Mouse (Mus musculus) heart, embryonic 12.5 days (tissue): Measurements from ENCODE around the gene Fbxo6. TPM values are rescaled to one million over a fixed set of nuclear protein-coding genes. Genes with fewer than 3 reads are reported as not detected.
"Not testable (repeated sequence)": the region's sequence is repeated elsewhere in the genome, so short reads cannot be mapped to it uniquely, and the experiment has no call there.

ENCODE experiments used
- ATAC-seq: fragments of 200-750 bp; cut with Nextera tagmentation; 2 replicates; pipeline ENCODE4 v1.8.0; 2017; ENCODE audit warnings: moderate TSS enrichment, moderate library complexity; ENCODE audit not compliant: insufficient number of reproducible peaks, low FRiP score
- H3K27ac ChIP-seq: fragments of 300-500 bp; sonication (generic); 2 replicates; pipeline ENCODE4 v1.5.1; 2016; ENCODE audit warnings: mild to moderate bottlenecking, moderate library complexity; ENCODE audit not compliant: poor library complexity, severe bottlenecking
- H3K27me3 ChIP-seq: fragments of 300-500 bp; sonication (generic); replicated peaks from 2 replicates; pipeline ENCODE4 v1.6.1; 2016; ENCODE audit warnings: mild to moderate bottlenecking, moderate library complexity
- H3K36me3 ChIP-seq: fragments of 300-500 bp; sonication (generic); 2 replicates; pipeline ENCODE4 v1.6.1; 2016; ENCODE audit warnings: mild to moderate bottlenecking, moderate library complexity
- H3K4me1 ChIP-seq: fragments of 300-500 bp; sonication (generic); replicated peaks from 2 replicates; pipeline ENCODE4 v1.6.1; 2016; ENCODE audit warnings: mild to moderate bottlenecking
- H3K4me2 ChIP-seq: fragments of 300-500 bp; sonication (generic); 2 replicates; pipeline ENCODE4 v1.6.1; 2016; ENCODE audit warnings: mild to moderate bottlenecking, moderate library complexity
- H3K4me3 ChIP-seq: fragments of 300-500 bp; sonication (generic); 2 replicates; pipeline ENCODE4 v1.5.1; 2016; ENCODE audit warnings: mild to moderate bottlenecking
- H3K9ac ChIP-seq: fragments of 300-500 bp; sonication (generic); 2 replicates; pipeline ENCODE4 v1.6.1; 2016; ENCODE audit warnings: mild to moderate bottlenecking, moderate library complexity
- H3K9me3 ChIP-seq: fragments of 300-500 bp; sonication (generic); replicated peaks from 2 replicates; pipeline ENCODE4 v1.6.1; 2016; ENCODE audit warnings: mild to moderate bottlenecking, moderate library complexity
- WGBS: fragments of 180-500 bp; shearing (Covaris S2); methylation state at CpG from one replicate; pipeline ENCODE4 v1.1.7; 2016; 5-methylcytosine and 5-hydroxymethylcytosine counted together
- polyA plus RNA-seq: library from polyadenylated mRNA; unstranded; fragments of >200 nt; fragmentation: Nextera tagmentation; extraction: Ambion mirVana; gene quantifications from 2 replicates; pipeline ENCODE4 v1.2.1, GENCODE M21; 2016

Gene Fbxo6
- 20.2 and 22.9 TPM in 2 replicates for polyA plus RNA-seq

DNA sequence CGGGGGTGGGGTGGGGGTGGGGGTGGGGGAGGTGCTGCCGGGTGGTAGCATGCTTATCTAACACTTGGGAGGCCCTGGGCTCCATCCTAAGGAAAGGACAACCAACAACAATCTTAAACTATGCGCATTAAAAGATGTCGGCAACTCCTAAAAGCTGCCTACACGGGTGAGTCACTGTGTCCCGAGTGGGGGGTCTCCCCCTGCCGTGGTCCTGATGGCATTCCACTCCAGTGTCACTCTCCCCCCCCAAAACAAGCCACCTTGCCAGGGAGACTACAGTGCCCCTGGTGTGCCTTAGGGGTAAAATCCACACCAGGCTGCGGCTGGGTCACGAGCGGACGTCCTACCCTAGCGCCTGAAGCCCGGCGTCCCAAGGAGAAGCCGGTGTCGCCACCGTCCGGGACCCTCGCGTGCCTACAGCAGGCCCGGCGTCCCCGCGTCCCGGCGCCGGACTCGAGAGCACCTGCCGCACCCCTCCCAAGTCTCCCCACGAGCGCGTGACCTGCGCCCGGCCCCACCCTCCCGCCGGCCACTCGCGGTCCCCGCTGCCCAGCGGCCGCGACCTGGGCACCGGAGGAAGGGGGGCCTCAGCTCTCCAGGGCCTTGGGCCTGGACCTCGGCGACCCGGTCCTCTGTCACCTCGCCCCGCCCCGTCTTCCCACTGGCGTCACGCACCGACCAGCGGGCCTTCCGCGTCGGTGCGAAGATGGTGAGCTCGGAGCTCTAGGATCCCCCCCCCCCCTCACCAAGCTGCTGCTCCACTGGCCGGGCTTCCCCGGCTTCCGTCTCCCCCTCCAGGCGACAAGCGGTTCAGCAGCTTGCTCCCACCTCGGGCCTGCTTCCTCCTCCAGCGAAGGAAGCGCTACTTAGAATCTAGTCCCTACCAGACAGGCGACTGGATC lies at the start of gene Fbxo6:
Fbxo6 (minus strand) TSS at position 874 of the 902 bp plus-strand sequence.
- Histone ChIP-seq H3K4me3 (peak within 1 kb of the TSS; percentile 65), H3K4me1 (peaks cover 12% of the 10 kb centered on the region), H3K9ac (peak within 1 kb of the TSS; percentile 82), H3K36me3 (peaks cover 34% of the 10 kb centered on the region), H3K4me2 (peak within 1 kb of the TSS; percentile 91), H3K9me3 (no peaks in the 10 kb centered on the region), H3K27me3 (no peaks in the 10 kb centered on the region), H3K27ac (peak within 1 kb of the TSS; percentile 83)
- ATAC-seq = peak; percentile 89
- under 1% methylated on average over 57 of the region's 67 CpGs for WGBS

DNA sequence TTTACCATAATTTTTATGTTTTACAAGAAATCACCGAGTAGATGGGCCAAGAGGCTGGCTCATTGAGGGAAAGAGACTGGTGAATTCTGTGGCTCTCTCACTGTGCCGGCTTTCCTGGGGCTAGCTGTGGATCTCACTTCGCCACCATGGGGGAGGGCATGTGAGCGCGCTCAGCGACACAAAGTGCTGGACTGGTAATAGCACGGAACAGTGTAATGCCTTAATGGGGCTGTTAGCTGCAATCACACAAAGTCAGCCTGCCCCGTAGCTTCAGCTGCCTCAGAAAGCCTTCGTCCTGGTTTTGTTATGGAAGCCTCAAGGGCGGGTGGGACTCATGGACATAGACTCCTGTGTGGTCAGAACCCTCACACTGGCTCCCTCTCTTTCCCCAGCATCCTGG lies 46.8 kb upstream of the Fbxo6 start:
- H3K4me1 ChIP-seq = no peaks in the 10 kb centered on the region
- no peak overlapping the region for H3K4me3 ChIP-seq
- no peaks in the 10 kb centered on the region for H3K36me3 ChIP-seq
- WGBS = 52% methylated on average over 10 of the region's 10 CpGs
- no peaks in the 10 kb centered on the region; the same call in 1 of the 2 replicates for H3K9me3 ChIP-seq
- peaks cover 27% of the 10 kb centered on the region for H3K27me3 ChIP-seq
- H3K27ac ChIP-seq = no peak overlapping the region
- no peak overlapping the region for H3K9ac ChIP-seq
- ATAC-seq = no peak
- H3K4me2 ChIP-seq = no peak overlapping the region

DNA sequence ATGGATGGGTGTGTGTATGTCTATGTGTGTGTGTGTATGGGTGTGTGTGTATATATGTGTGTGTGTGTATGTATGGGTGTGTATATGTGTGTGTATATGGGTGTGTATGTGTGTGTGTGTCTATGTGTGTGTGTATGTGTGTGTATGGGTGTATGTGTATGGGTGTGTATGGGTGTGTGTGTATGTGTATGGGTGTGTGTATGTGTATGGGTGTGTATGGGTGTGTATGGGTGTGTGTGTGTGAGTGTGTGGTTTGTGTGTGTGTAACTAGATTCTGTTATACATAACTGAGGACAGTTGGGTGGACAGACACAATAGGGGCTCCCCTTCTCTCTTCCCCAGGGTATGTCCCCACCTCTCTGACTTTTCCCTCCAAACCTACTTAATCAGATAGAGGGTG lies 42.5 kb upstream of the Fbxo6 start:
- H3K36me3 ChIP-seq = no peaks in the 10 kb centered on the region
- no peak for ATAC-seq
- no peak overlapping the region for H3K9ac ChIP-seq
- H3K4me1 ChIP-seq = no peaks in the 10 kb centered on the region
- H3K9me3 ChIP-seq = no peaks in the 10 kb centered on the region
- H3K27me3 ChIP-seq = peaks cover 12% of the 10 kb centered on the region
- H3K4me3 ChIP-seq = no peak overlapping the region
- H3K27ac ChIP-seq = no peak overlapping the region
- no peak overlapping the region for H3K4me2 ChIP-seq

DNA sequence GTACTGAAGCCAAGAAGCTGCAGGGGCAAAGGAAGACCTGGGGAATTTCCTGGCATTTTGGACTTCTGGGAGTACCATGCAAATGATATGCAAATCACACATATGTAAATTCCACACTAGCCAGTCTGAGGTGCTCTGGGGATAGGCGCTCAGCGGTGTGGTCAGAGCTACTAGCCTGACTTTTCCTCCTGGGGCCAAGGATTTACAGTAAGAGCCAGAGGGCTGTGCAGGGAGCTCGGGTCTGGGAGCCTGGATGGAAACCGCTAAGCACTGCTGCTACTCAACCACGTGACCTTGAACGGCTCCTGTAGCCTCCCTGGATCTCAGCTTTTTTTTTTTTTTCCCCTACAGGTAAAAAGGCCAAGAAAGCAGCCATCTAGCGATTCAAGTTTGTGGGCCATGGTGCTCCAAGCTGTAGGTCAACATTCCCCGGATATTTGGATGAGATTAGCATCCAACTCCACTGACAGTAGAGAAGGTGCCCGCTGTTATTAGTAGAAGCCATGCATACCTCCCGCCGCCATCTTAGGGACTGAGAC lies 40.8 kb upstream of the Fbxo6 start:
- no peak overlapping the region for H3K27ac ChIP-seq

DNA sequence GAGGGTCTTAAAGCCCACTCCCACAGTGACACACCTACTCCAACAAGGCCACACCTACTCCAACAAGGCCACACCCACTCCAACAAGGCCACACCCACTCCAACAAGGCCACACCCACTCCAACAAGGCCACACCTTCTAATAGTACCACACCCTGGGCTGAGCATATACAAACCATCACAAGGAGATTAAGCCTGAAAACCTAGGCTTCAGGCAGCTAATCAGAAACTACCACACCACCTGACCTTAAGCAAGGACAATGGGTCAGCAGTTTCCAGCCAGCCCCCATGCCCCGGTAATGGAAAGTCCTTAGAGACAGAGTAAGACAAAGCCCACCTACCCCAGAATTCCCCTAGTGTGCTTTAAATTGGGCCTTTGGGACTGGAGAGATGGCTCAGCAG lies 36.8 kb upstream of the Fbxo6 start:
- H3K36me3 ChIP-seq, H3K4me2 ChIP-seq, H3K27me3 ChIP-seq, H3K9me3 ChIP-seq, H3K4me3 ChIP-seq, H3K27ac ChIP-seq, ATAC-seq, H3K9ac ChIP-seq, H3K4me1 ChIP-seq: not testable (repeated sequence)
- WGBS = 83% methylated on average over 1 of the region's 1 CpGs

More for the DNA sequence above, 40.8 kb upstream of the Fbxo6 start:
- no peak overlapping the region for H3K4me3 ChIP-seq
- 25% methylated on average over 11 of the region's 11 CpGs for WGBS
- no peak for ATAC-seq
- H3K36me3 ChIP-seq = no peaks in the 10 kb centered on the region
- H3K27me3 ChIP-seq = peaks cover 3% of the 10 kb centered on the region; the same call in 1 of the 2 replicates
- H3K9me3 ChIP-seq = no peaks in the 10 kb centered on the region
- no peak overlapping the region for H3K9ac ChIP-seq
- 0 out of 2 replicates have a peak overlapping the region, but pooled peaks have one; percentile 13 for H3K4me2 ChIP-seq
- no peaks in the 10 kb centered on the region for H3K4me1 ChIP-seq

DNA sequence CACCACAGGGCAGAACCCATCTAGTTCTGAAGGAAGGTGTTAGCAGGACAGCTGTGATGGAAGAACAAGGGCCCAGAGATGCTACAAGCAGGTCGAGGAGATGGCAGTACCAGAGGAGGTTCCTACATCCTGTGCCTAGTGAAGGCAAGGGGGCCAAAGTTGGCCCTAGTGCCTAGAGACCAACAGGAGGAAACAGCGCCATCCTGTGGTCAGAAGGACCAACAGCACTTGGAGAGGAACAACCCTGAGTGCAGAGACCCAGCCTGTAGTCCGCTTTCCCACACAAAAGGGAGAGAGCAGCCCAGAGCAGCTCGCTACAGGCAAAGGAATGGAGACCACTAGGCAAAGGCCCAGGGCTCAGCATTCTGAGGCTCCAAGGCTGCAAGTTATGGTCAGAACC lies 33.9 kb upstream of the Fbxo6 start:
- Histone ChIP-seq H3K4me2 (no peak overlapping the region), H3K27me3 (peaks cover 16% of the 10 kb centered on the region), H3K4me3 (no peak overlapping the region), H3K36me3 (no peaks in the 10 kb centered on the region), H3K4me1 (no peaks in the 10 kb centered on the region), H3K9ac (no peak overlapping the region), H3K27ac (no peak overlapping the region), H3K9me3 (no peaks in the 10 kb centered on the region)
- no peak for ATAC-seq
- WGBS = 61% methylated on average over 4 of the region's 4 CpGs

DNA sequence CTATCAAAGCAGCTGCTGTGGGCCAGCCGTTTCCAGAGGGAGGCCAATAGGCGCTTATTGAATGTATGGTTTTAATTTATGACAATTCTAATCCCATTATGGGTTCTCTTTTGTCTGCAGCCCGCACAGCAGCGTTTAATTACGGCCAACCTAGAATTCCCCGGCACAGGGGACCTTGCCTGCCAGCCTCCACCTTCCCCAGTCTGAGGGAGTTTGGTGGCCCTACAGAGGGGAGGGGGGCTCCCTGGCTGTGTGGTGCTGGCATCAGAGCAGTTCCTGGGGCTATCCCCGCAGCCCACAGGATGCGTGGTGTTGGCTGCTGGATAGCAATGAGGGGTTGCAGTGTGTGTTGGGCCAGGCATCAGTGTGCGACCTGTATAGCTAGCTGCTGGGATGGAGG lies 32.6 kb upstream of the Fbxo6 start:
- ATAC-seq = no peak
- Histone ChIP-seq H3K9ac (no peak overlapping the region), H3K4me3 (no peak overlapping the region), H3K36me3 (no peaks in the 10 kb centered on the region), H3K4me2 (no peak overlapping the region), H3K27me3 (peaks cover 20% of the 10 kb centered on the region), H3K27ac (no peak overlapping the region), H3K4me1 (no peaks in the 10 kb centered on the region), H3K9me3 (no peaks in the 10 kb centered on the region)
- 67% methylated on average over 9 of the region's 9 CpGs for WGBS

DNA sequence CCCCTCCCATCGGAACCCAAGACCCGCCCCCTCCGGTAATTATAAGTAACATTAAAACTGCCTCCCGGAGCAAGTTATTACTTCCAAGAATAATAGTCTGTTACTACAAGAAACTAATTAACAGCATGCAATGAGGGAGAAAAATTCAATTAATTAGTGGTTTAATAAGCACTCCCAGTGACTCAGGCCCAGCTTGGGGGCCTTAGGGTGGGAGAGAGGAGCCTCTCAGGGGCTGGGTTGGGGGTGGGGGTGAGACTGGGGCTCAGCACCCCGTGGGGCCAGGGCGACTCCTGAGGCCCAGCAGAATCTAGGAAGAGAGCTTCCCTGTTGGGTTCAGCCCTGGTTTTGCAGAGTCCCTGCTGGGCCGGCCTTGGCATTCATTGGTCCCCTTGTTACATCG lies 30.4 kb upstream of the Fbxo6 start:
- ATAC-seq = no peak
- no peak overlapping the region for H3K9ac ChIP-seq
- no peak overlapping the region for H3K4me3 ChIP-seq
- H3K4me2 ChIP-seq = no peak overlapping the region
- H3K4me1 ChIP-seq = no peaks in the 10 kb centered on the region
- 31% methylated on average over 8 of the region's 8 CpGs for WGBS
- no peak overlapping the region for H3K27ac ChIP-seq
- no peaks in the 10 kb centered on the region for H3K9me3 ChIP-seq
- H3K27me3 ChIP-seq = peaks cover 39% of the 10 kb centered on the region
- H3K36me3 ChIP-seq = no peaks in the 10 kb centered on the region

DNA sequence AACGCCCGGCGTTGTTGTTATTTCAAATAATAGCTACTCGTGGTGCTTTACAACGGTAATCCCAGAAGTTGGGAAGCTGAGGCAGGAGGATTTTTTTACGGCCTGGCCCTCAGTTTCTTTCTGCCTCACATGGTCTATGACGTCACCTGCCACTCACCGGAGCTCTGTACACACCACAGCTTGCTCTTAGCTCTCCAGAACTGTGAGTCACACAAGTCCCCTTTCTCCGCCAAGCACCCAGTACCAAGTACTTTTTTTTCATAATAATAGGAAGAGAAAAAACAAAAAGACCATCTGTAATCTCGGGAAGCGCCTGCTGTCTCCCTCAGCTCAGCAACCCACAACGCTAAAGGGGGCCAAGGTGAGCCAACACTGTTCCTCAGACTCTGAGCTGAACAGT lies 29.5 kb upstream of the Fbxo6 start:
- WGBS = 84% methylated on average over 12 of the region's 12 CpGs
- no peak overlapping the region for H3K9ac ChIP-seq
- H3K27me3 ChIP-seq = peaks cover 46% of the 10 kb centered on the region
- H3K36me3 ChIP-seq = no peaks in the 10 kb centered on the region
- H3K27ac ChIP-seq = no peak overlapping the region
- no peak for ATAC-seq
- no peaks in the 10 kb centered on the region for H3K9me3 ChIP-seq
- no peak overlapping the region for H3K4me3 ChIP-seq
- no peak overlapping the region for H3K4me2 ChIP-seq
- H3K4me1 ChIP-seq = no peaks in the 10 kb centered on the region

DNA sequence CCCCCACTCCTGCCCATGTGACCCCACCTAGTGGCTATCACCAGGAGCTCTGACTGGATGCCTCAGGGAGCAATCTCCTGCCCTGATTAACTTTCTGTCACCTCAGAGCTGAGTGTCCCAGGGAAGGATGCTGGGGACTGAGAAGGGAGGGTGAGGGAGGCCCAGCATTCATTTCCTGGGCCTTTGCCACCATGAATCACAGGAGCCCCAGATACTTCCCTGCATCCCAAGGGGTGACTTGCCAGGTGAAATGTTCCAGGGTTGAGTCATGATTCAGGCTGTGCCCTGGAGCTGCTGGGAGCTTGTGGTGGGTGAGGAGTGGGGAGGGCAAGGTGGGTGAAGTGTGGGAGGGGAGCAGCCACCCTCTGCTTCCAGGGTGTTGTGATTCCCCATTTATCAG lies 25.8 kb upstream of the Fbxo6 start:
- Histone ChIP-seq H3K36me3 (no peaks in the 10 kb centered on the region), H3K4me1 (no peaks in the 10 kb centered on the region), H3K9me3 (peaks cover 5% of the 10 kb centered on the region; the same call in 1 of the 2 replicates), H3K27me3 (peaks cover 75% of the 10 kb centered on the region), H3K27ac (no peak overlapping the region), H3K4me2 (no peak overlapping the region), H3K9ac (no peak overlapping the region), H3K4me3 (no peak overlapping the region)
- ATAC-seq = no peak

DNA sequence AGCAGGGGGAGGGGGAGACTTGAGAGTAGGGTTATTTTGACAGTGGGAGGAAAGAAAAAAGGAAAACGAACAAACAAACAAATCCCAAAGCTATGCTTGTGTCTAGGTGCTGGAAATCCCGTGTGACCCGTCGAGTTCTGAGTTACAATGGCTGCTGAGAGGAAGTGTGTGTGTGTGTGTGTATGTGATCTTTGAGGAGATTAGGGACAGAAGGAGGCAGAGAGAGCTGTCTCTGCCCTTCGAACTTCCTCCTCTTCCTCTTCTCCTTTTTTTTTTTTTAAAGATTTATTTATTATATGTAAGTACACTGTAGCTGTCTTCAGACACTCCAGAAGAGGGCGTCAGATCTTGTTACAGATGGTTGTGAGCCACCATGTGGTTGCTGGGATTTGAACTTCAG lies 24.7 kb upstream of the Fbxo6 start:
- not testable (repeated sequence) for ATAC-seq, H3K9me3 ChIP-seq, H3K36me3 ChIP-seq, H3K27ac ChIP-seq, H3K9ac ChIP-seq, H3K4me2 ChIP-seq, H3K4me3 ChIP-seq, H3K4me1 ChIP-seq
- WGBS = 54% methylated on average over 6 of the region's 6 CpGs
- H3K27me3 ChIP-seq = peaks cover 80% of the 10 kb centered on the region
